Mouse (Mus musculus) brain, embryonic 18.5 days (tissue): ENCODE results near the gene Ptgis.

Source experiments
- DNase-seq: peaks from one replicate; pipeline ENCODE4 v3.0.0-alpha.2; 2012; ENCODE audit warnings: low read depth, low spot score

The Ptgis gene

GRCm38 (mm10) chr2:167193361-167193760, 47.0 kb downstream of the Ptgis start:
- DNase-seq = no peak

- no peak for DNase-seq
Measured at GRCm38 (mm10) chr2:167190076-167190399, 50.4 kb downstream of the Ptgis start, which contains the start of gene Kcnb1. Kcnb1 (minus strand) TSS chr2:167190155.

DNA sequence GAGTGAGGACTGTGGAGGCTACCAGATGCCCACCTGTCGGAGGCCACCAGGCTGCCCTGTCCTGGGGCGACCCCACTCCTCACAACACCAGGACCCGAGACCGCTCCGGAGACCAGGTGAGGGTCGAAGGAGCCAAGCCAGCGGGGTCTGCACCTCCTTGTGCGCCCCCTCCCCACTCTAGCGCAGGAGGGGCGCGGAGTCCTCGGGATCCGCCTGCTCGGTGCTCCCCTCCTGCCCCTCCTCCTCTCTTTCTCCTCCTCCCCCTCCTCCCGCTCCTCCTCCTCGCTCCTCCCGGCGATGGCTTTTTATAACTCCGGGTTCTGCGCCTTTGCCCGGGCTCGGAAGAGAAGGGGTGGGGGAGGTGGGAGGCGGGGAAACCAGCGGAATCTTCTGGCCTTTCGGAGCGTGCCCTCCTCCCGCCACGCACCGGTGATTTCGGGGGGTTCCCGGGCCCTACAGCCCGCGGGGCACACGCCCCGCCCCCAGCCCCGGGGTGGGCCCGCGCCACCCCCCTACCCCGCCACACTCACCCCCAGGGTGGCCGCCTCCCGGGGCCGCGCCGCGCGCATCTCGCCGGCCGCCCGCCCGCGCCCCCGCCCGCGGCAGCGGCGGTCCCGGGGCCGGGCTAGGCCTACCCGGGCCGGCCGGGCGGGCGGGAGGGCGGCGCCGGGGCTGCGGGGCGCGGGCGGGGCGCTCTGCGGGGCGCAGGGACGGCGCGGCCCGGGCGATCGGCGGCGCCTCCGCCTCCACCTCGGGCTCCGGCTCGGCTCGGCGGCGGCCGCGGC, 50.9 kb downstream of the Ptgis start:
- no peak for DNase-seq

DNA sequence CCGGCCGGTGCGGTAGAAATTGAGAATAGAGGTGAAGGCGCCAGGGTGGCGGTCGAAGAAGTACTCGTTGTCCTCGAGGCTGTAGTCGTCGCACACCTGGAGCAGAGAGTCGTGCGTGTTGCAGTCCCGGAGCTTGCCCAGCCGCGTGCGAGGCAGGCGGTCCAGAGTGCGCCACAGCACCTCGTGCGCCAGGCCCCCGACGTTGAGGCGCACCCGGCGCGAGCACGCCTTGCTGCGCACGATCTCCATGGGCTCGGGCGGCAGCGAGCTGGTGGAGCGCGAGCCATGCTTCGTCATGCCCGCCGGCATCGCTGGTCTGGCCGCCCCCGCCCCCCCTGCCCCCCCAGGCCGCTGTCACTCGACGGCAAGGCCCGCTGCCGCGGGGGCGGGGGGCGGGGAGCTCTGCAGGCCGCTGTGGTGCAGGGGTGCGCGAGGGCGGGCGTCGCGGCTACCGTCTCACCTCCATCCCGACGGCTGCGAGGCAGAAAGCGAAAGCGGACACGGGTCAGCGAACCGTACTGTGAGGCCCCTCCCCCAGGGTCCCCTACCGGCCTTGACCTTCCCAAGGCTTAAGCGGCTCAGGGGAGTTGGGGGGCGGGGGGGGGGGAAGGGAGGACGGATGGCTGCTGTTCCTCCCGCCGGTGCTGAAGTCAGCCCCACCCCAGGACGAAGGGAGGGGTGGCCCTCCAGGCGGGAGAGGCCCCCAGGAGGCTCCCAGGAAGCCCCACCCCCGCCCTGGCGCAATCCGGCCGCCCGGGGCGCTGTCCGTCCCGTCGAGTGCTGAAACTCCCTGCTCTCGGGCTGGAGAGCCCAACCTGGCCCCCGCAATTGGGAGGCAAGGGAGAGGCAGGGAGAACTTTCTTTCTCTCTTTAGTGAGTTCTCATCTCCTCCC, 51.8 kb downstream of the Ptgis start:
- no peak for DNase-seq

DNA sequence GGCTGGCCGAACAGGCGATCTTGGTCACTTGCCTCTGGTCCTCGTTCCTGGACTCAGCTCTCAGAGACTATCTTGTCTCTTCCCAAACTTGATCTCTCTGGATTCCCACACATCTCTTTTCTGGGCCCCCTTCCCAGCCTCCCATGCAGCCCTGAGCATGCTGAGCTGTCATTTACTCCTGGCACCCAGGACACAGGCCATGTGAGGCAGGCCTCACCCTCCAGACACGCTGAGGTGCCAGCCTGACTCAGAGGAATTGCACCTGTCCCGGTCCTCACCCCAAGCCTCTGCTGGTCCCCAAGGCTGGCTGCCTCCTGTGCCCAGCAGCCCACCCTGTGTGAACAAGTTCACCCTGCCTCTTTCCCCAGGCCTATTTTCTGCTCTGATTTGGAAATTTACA, 53.3 kb downstream of the Ptgis start:
- no peak for DNase-seq

- no peak for DNase-seq
Measured at GRCm38 (mm10) chr2:167186544-167186943, 53.9 kb downstream of the Ptgis start.

DNA sequence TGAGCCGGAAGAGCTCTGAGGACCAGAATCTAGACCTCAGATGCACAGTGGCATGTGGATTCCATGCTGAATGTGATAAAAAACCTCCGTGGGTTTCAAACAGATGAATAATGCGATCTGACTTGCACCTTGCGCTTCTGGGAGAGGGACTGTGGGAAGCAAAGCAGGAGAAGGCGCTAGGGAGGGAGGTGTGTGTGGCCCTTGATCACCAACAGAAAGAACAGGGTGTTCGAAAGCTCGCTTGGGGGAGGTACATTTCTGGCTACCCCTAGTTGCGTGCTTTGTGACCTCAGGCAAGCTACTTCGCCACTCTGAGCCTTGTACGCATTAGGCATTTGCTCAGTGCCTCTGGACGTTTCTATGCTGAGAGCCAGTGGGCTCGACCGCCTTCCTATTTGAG, 54.4 kb downstream of the Ptgis start:
- DNase-seq = no peak

- DNase-seq = no peak
Measured at GRCm38 (mm10) chr2:167185432-167185831, 55.0 kb downstream of the Ptgis start.

- DNase-seq = no peak
Measured at GRCm38 (mm10) chr2:167181662-167182389, 58.6 kb downstream of the Ptgis start.

DNA sequence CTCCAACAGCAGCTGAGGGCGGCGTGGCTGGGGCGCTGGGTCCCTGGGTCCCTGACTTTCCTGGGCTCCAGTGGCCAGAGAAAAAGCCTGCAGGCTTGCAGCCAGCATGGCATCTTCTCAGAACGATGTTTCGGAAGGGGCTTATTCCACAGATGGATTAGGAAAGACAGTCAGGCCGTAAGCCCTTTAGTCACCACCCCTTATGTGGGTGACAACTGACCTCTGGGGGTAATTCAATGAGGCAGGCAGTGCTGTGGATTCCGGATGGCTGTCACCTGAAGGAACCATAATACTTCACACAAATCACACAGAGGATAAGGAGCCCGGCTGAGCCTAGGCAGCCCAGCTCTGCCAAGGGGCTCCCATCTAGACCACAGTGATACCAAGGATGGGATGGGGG, 59.3 kb downstream of the Ptgis start:
- DNase-seq = no peak

DNA sequence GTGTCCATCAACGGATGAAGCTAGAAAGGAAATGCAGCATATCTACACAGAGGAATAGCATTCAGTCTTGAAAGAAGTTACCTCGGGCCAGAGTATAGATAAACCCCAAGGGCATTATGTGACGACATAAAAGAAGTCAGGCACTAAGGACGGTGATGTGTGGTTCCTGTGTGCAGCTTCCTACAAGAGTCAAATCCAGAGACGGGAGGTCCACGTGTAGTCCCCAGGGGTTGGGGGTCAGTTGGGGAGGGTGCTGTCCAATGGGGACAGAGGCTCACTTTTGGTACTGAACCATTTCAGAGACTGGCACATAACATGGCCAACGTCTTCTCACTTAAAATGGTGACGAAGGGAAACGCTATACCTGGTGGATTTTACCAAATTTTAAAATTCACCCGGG, 61.1 kb downstream of the Ptgis start:
- no peak for DNase-seq

- DNase-seq = no peak
Measured at GRCm38 (mm10) chr2:167177231-167177641, 63.2 kb downstream of the Ptgis start.

GRCm38 (mm10) chr2:167175284-167175683, 65.1 kb downstream of the Ptgis start:
- DNase-seq = no peak

- no peak for DNase-seq
Measured at GRCm38 (mm10) chr2:167173051-167173875, 67.1 kb downstream of the Ptgis start.

DNA sequence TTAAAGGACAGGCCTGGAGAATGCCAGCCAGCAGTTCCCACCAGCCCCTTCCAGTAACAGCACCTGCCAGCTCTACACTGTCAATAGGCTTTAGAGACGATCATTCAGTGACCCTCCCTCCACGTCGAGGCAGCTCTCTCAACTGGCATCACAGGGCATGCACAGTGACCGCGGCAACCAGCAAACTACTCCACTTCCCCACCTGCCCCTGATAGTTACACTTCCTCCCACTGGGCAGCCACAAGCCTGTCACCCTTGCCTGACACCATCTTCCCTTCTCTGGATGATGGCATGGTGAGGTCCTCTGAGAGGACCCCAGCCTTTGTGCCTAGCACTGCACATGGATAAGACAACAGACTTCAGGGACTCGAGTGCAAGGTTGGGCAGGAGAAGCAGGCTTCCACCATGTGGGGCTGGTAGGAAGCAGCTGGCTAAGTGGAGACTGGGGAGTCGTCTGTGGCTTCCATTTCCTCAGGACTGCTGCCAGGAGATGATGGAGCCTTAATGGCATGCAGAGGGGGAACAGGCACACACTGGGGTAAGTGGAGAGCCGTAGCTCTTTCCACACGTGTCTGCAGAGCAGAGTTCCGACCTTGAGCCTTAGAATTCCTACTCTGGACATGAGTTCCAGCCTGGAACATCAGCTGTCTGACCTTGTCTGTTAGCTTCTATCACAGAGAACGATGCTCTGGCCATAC, 72.7 kb downstream of the Ptgis start:
- no peak for DNase-seq

GRCm38 (mm10) chr2:167163600-167163999, 76.8 kb downstream of the Ptgis start:
- no peak for DNase-seq

GRCm38 (mm10) chr2:167163134-167163533, 77.3 kb downstream of the Ptgis start:
- no peak for DNase-seq

GRCm38 (mm10) chr2:167162516-167163021, 77.8 kb downstream of the Ptgis start:
- no peak for DNase-seq

GRCm38 (mm10) chr2:167159721-167160120, 80.7 kb downstream of the Ptgis start:
- no peak for DNase-seq

DNA sequence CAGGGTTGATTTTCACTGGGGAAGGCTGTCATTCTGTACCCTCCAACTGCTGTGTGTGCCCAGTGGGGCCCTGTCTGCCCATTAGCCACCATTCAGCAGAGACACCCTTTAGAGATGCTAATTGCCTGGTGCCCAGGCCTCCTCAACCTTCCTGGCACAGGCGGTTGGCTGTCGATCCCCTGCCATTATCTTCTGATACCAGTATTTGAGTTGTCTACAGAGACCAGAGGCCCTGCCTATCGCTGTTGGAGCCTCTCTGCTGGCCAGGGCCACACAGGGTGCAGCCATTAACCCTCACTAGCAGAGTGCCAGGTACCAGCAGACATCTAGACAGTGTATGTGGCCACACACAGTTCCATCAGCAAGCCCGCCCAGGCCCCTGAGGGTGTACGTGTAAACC, 81.6 kb downstream of the Ptgis start:
- DNase-seq = no peak
